Mouse (Mus musculus) liver, adult (tissue): ENCODE data around the gene Tmc1.

ENCODE experiments used
- GATA4 ChIP-seq: IDR thresholded peaks from 2 replicates; pipeline ENCODE4 v1.6.1; 2014; ENCODE audit warnings: mild to moderate bottlenecking, low read length; ENCODE audit not compliant: insufficient replicate concordance

Tmc1 gene

GRCm38 (mm10) chr19:20744630-20745029, 209.4 kb downstream of the Tmc1 start:
- peak; percentile 56 for TF ChIP-seq GATA4
